Mouse (Mus musculus): ENCODE data around the gene Sema5a. TPM values are rescaled to one million over a fixed set of nuclear protein-coding genes. Genes with fewer than 3 reads are reported as not detected.
"Not testable (repeated sequence)": the region's sequence is repeated elsewhere in the genome, so short reads cannot be mapped to it uniquely, and the experiment has no call there.

Gene Sema5a
- polyA plus RNA-seq (2015; fragmentation: Nextera tagmentation; extraction: Ambion mirVana), result 12.1 and 13.5 TPM in 2 replicates

GRCm38 (mm10) chr15:32244344-32244955, at the start of gene Sema5a:
Gene Sema5a, plus strand, starts transcription at chr15:32244810.
- H3K36me3 ChIP-seq (ENCODE audit: control insufficient read depth, insufficient read depth), result no peaks in the 10 kb centered on the region
- peak within 1 kb of the TSS; percentile 72 for H3K9ac ChIP-seq (replicated peaks; ENCODE audit: low read depth, low read length)
- H3K4me3 ChIP-seq (replicated peaks; ENCODE audit: low read length), result peak within 1 kb of the TSS; percentile 65
- peak; percentile 92 for ATAC-seq
- peak within 1 kb of the TSS; percentile 17; the same call in 1 of the 2 replicates for H3K27ac ChIP-seq (ENCODE audit: low read length)
- H3K9me3 ChIP-seq (ENCODE audit: control insufficient read depth, low read length), result no peaks in the 10 kb centered on the region
- peaks cover 30% of the 10 kb centered on the region for H3K4me1 ChIP-seq (replicated peaks; ENCODE audit: control insufficient read depth, insufficient read depth, low read length)
- peak within 1 kb of the TSS; percentile 99 for H3K4me2 ChIP-seq (ENCODE audit: low read length)
- no peaks in the 10 kb centered on the region for H3K27me3 ChIP-seq (replicated peaks; ENCODE audit: control insufficient read depth, insufficient read depth, low read length)
- 0% methylated on average over 29 of the region's 45 CpGs for WGBS

- no peak overlapping the region for H3K9ac ChIP-seq (replicated peaks; ENCODE audit: low read depth, low read length)
- no peak overlapping the region for H3K4me3 ChIP-seq (replicated peaks; ENCODE audit: low read length)
- H3K4me1 ChIP-seq (replicated peaks; ENCODE audit: control insufficient read depth, insufficient read depth, low read length), result no peaks in the 10 kb centered on the region
- H3K9me3 ChIP-seq (ENCODE audit: control insufficient read depth, low read length), result no peaks in the 10 kb centered on the region
- ATAC-seq, result no peak
- no peaks in the 10 kb centered on the region for H3K27me3 ChIP-seq (replicated peaks; ENCODE audit: control insufficient read depth, insufficient read depth, low read length)
- no peak overlapping the region for H3K27ac ChIP-seq (ENCODE audit: low read length)
- H3K4me2 ChIP-seq (ENCODE audit: low read length), result no peak overlapping the region
- H3K36me3 ChIP-seq (ENCODE audit: control insufficient read depth, insufficient read depth), result no peaks in the 10 kb centered on the region
- 77% methylated on average over 9 of the region's 9 CpGs for WGBS
These were observed 46.5 kb upstream of the Sema5a start for GRCm38 (mm10) chr15:32198076-32198475.

- no peak for ATAC-seq
- Histone ChIP-seq H3K27me3 (replicated peaks; ENCODE audit: control insufficient read depth, insufficient read depth, low read length) (no peaks in the 10 kb centered on the region), H3K4me3 (replicated peaks; ENCODE audit: low read length) (no peak overlapping the region), H3K4me1 (replicated peaks; ENCODE audit: control insufficient read depth, insufficient read depth, low read length) (no peaks in the 10 kb centered on the region), H3K36me3 (ENCODE audit: control insufficient read depth, insufficient read depth) (no peaks in the 10 kb centered on the region), H3K9me3 (ENCODE audit: control insufficient read depth, low read length) (no peaks in the 10 kb centered on the region), H3K9ac (replicated peaks; ENCODE audit: low read depth, low read length) (no peak overlapping the region), H3K27ac (ENCODE audit: low read length) (no peak overlapping the region), H3K4me2 (ENCODE audit: low read length) (no peak overlapping the region)
- 72% methylated on average over 5 of the region's 5 CpGs for WGBS
These were observed 46.0 kb upstream of the Sema5a start for GRCm38 (mm10) chr15:32198561-32198960.

- Histone ChIP-seq H3K36me3 (ENCODE audit: control insufficient read depth, insufficient read depth) (no peaks in the 10 kb centered on the region), H3K4me3 (replicated peaks; ENCODE audit: low read length) (no peak overlapping the region), H3K4me1 (replicated peaks; ENCODE audit: control insufficient read depth, insufficient read depth, low read length) (no peaks in the 10 kb centered on the region), H3K9ac (replicated peaks; ENCODE audit: low read depth, low read length) (no peak overlapping the region), H3K4me2 (ENCODE audit: low read length) (no peak overlapping the region), H3K27ac (ENCODE audit: low read length) (no peak overlapping the region), H3K9me3 (ENCODE audit: control insufficient read depth, low read length) (no peaks in the 10 kb centered on the region), H3K27me3 (replicated peaks; ENCODE audit: control insufficient read depth, insufficient read depth, low read length) (no peaks in the 10 kb centered on the region)
- ATAC-seq, result no peak
- 86% methylated on average over 5 of the region's 5 CpGs for WGBS
These were observed 41.4 kb upstream of the Sema5a start for GRCm38 (mm10) chr15:32203242-32203641.

- Histone ChIP-seq H3K36me3 (ENCODE audit: control insufficient read depth, insufficient read depth) (no peaks in the 10 kb centered on the region), H3K9ac (replicated peaks; ENCODE audit: low read depth, low read length) (no peak overlapping the region), H3K4me2 (ENCODE audit: low read length) (no peak overlapping the region), H3K4me3 (replicated peaks; ENCODE audit: low read length) (no peak overlapping the region), H3K9me3 (ENCODE audit: control insufficient read depth, low read length) (no peaks in the 10 kb centered on the region), H3K27ac (ENCODE audit: low read length) (no peak overlapping the region), H3K4me1 (replicated peaks; ENCODE audit: control insufficient read depth, insufficient read depth, low read length) (no peaks in the 10 kb centered on the region), H3K27me3 (replicated peaks; ENCODE audit: control insufficient read depth, insufficient read depth, low read length) (no peaks in the 10 kb centered on the region)
- 84% methylated on average over 10 of the region's 10 CpGs for WGBS
- no peak for ATAC-seq
These were observed 39.7 kb upstream of the Sema5a start for GRCm38 (mm10) chr15:32204908-32205307.

- H3K9ac ChIP-seq (replicated peaks; ENCODE audit: low read depth, low read length); H3K9me3 ChIP-seq (ENCODE audit: control insufficient read depth, low read length); ATAC-seq; H3K27ac ChIP-seq (ENCODE audit: low read length); H3K4me1 ChIP-seq (replicated peaks; ENCODE audit: control insufficient read depth, insufficient read depth, low read length); H3K36me3 ChIP-seq (ENCODE audit: control insufficient read depth, insufficient read depth); H3K27me3 ChIP-seq (replicated peaks; ENCODE audit: control insufficient read depth, insufficient read depth, low read length); H3K4me2 ChIP-seq (ENCODE audit: low read length); H3K4me3 ChIP-seq (replicated peaks; ENCODE audit: low read length): not testable (repeated sequence)
- 94% methylated on average over 10 of the region's 10 CpGs for WGBS
These were observed 29.9 kb upstream of the Sema5a start for GRCm38 (mm10) chr15:32214687-32215086.

- no peak overlapping the region for H3K9ac ChIP-seq (replicated peaks; ENCODE audit: low read depth, low read length)
- no peaks in the 10 kb centered on the region for H3K4me1 ChIP-seq (replicated peaks; ENCODE audit: control insufficient read depth, insufficient read depth, low read length)
- H3K4me3 ChIP-seq (replicated peaks; ENCODE audit: low read length), result no peak overlapping the region
- ATAC-seq, result no peak
- no peak overlapping the region for H3K4me2 ChIP-seq (ENCODE audit: low read length)
- no peak overlapping the region for H3K27ac ChIP-seq (ENCODE audit: low read length)
- H3K36me3 ChIP-seq (ENCODE audit: control insufficient read depth, insufficient read depth), result no peaks in the 10 kb centered on the region
- H3K9me3 ChIP-seq (ENCODE audit: control insufficient read depth, low read length), result no peaks in the 10 kb centered on the region
- no peaks in the 10 kb centered on the region for H3K27me3 ChIP-seq (replicated peaks; ENCODE audit: control insufficient read depth, insufficient read depth, low read length)
- WGBS, result 92% methylated on average over 7 of the region's 7 CpGs
These were observed 21.6 kb upstream of the Sema5a start for GRCm38 (mm10) chr15:32223028-32223427.

- WGBS, result 88% methylated on average over 3 of the region's 3 CpGs
These were observed 19.2 kb upstream of the Sema5a start for GRCm38 (mm10) chr15:32225394-32225793.

GRCm38 (mm10) chr15:32226381-32226780, 18.2 kb upstream of the Sema5a start:
- no peak for ATAC-seq

More at GRCm38 (mm10) chr15:32225394-32225793, 19.2 kb upstream of the Sema5a start:
- H3K27me3 ChIP-seq (replicated peaks; ENCODE audit: control insufficient read depth, insufficient read depth, low read length), result no peaks in the 10 kb centered on the region
- H3K9ac ChIP-seq (replicated peaks; ENCODE audit: low read depth, low read length), result no peak overlapping the region
- H3K4me1 ChIP-seq (replicated peaks; ENCODE audit: control insufficient read depth, insufficient read depth, low read length), result no peaks in the 10 kb centered on the region
- no peak for ATAC-seq
- H3K9me3 ChIP-seq (ENCODE audit: control insufficient read depth, low read length), result no peaks in the 10 kb centered on the region
- no peaks in the 10 kb centered on the region for H3K36me3 ChIP-seq (ENCODE audit: control insufficient read depth, insufficient read depth)
- H3K4me2 ChIP-seq (ENCODE audit: low read length), result no peak overlapping the region
- no peak overlapping the region for H3K4me3 ChIP-seq (replicated peaks; ENCODE audit: low read length)
- no peak overlapping the region for H3K27ac ChIP-seq (ENCODE audit: low read length)

More at GRCm38 (mm10) chr15:32226381-32226780, 18.2 kb upstream of the Sema5a start:
- Histone ChIP-seq H3K9ac (replicated peaks; ENCODE audit: low read depth, low read length) (no peak overlapping the region), H3K9me3 (ENCODE audit: control insufficient read depth, low read length) (no peaks in the 10 kb centered on the region), H3K36me3 (ENCODE audit: control insufficient read depth, insufficient read depth) (no peaks in the 10 kb centered on the region), H3K27me3 (replicated peaks; ENCODE audit: control insufficient read depth, insufficient read depth, low read length) (no peaks in the 10 kb centered on the region), H3K4me2 (ENCODE audit: low read length) (no peak overlapping the region), H3K4me1 (replicated peaks; ENCODE audit: control insufficient read depth, insufficient read depth, low read length) (no peaks in the 10 kb centered on the region), H3K27ac (ENCODE audit: low read length) (no peak overlapping the region), H3K4me3 (replicated peaks; ENCODE audit: low read length) (no peak overlapping the region)
- 80% methylated on average over 6 of the region's 6 CpGs for WGBS
